Mouse (Mus musculus) right cerebral cortex, postnatal 25 days (tissue): ENCODE measurements around the gene Cyp46a1.

Source experiments
- DNase-seq: peaks from one replicate; pipeline ENCODE4 v3.0.0; 2022

Gene Cyp46a1

DNA sequence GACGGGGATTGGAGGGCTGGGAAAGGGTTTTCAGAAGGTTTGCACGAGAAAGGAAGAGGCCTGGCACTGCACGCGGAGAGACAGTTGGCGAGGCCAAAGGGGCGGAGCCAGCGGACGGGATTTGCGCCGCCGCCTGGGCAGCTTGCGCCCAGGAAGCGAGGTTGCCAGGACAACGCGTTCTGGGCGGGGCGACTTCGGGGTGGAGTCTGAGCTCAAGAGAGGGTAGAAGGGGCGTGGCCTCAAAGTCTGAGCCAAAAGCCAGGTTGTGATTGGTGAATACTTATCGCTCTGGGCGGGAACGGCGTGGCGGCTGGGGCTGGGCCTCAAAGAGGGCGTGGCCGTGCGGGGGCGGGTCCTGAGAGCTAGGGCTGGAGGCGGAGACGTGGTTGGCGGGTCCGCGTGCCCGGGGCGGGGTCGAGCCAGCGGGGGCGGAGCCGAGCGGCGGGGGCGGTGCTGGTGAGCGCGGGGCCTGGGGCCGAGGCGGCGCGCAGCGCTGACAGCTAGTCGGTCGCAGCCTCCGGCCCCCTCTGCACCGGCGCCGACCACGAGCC lies at the start of gene Cyp46a1:
Cyp46a1 (plus strand) TSS at position 487 of the 551 bp plus-strand sequence.
- DNase-seq: peak; percentile 100

DNA sequence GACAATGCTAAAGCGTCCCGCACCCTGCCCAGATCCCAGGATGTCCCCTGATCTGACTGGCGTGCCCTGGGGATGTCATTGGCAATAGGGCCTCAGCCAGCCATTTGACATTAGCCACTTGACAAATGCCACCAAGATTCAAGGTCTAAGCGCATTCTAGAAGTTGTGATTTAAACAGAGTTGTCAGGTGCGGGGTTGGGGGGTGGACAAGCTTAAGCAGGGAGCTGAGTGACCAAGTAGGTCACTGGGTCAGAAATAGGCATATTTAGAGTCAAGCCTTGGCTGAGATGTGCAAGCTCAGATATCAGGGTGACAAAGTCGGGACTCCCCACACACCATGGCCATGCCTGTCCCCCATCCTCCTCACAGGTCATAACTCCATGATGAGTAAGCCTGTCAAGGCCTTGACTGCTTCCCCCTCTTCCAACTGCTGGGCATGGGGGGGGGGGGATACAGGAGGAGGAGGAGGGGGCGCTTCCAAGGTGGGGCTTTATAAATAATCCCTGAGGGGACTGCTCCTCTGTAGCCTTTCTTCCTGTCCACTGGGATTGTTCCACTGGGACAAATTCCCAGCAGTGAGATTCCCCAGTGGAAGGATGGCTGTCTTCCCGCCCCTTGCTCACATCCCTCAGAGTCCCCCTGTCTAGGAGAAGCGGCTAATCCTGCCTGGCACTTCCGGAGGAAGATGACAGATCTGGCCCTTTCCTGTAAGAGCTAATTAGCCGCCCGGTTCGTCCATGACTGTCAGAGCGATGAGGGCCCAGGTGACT lies 49.5 kb upstream of the Cyp46a1 start:
- DNase-seq: no peak

DNA sequence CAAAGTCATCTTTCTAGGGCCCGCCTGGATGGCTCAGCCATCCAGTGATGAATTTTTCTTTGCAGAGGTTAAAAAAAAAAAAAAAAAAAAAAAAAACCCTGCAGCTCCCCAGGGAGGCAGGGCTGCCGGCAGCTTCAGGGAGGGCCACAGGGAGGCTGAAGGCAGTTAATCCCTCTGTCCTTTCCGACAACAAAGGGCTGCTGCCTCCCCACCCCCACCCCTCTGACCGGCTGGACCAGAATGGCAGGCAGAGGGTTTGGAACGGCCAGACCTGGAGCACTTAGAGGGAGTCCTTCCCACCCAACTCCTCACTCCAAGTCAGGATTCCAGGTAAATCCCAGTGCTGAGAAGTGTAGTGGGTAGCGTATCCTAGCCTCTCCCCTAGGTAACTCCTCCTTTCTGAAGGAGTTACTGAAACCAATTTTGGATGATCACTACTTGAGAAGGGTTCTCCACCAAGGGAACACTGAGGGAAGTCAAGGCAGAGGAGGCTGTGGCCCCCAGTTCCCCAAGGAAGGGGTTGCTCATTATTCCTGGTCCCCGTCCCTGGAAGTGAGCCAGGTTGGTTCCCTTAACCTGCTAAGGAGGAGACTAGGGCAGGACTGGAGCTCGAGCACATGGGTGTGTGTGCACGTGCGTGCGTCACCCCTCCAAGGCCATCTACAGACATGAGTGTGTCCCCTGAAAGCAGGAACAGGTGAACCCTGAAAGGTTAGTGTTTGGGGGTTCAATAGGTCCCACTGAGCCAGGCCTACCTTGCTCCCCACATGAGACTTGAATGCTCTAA lies 48.8 kb upstream of the Cyp46a1 start:
- DNase-seq: no peak

DNA sequence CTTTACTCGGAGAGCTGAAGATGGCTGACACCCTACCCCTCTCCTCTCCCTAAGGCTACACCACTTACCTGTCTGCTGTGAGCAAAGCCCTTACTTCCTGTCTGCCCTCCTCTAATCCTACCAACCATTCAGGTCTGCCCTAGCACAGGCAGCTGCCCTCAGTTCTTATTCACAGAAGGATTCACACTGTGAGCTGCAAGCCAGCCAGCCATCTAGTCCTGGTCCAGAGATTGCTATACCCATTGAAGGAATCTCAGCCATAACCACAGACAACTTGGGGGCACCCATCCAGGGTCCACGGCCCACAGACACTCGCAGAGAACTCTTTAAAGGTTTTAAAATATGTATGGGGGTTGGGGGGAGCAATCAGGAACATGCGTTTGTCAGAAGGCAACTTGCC lies 47.8 kb upstream of the Cyp46a1 start:
- DNase-seq: no peak

DNA sequence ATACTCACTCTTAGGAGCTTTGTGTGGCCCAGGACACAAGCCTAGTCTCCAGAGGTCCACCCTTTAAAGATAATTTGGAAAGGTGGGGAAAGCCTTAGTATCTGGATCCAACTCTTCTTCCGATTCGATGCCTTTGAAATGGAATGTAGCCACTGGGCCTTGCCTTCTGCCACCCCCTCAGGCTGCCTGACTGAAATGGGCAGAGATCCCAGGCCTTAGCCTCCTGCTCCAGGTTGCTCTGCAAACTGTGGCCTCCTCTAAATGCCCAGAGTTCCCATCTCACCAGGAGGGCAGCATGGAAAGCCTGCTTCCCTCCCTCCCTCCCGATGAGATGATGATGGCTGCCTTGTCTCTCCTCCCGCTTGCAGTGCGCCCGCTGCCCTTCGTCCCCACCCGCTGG lies 47.2 kb upstream of the Cyp46a1 start:
- DNase-seq: no peak

DNA sequence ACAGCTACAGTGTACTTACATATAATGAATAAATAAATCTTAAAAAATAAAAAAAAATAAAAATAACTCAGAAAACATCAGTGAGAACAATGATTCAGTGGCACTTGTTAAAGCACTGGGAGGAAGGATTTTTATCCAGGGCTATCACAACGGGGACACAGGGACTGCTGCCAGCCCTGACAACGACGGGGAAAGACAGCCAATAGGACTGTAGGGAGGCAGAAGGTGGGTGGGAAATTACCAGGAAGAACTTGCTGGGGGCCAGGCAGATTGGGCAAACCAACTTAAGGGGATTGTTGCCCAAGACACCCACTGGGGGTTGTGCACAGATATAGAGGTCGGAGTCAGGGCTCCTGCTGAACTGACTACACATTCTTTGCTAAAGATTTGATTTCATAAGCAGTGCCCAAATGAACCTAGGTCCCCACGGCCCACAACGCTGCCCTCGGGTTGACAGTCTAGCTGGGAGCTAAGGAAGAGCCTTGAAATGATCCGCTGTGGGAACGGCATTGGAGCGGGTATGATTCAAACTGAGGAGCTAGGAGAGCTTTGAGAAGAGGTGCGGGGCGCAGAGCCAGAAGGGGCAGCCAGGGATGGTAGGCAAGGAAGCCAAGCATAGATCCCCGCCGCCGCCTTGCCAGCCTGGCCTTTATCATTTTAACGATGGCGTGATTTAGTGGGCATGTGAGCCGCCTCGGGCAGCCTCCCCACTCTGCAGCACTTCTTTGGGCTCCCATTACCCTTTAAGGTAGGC lies 45.9 kb upstream of the Cyp46a1 start:
- no peak for DNase-seq

DNA sequence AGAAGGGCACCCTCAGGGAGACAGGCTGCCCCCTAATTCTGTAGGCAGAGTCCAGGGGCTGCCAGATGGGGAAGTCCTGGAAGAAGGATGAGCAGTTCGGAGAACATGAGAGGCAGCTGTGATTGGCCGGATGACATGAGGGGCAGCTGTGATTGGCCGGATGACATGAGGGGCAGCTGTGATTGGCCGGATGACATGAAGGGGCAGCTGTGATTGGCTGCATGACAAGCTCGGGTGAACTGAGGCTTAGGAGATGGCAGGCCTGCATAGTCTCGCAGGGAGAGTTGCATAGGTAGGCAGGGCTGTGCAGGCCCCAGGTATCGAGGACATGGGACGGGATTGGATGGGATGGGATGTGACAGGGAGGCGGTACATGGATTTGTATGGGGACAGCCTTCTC lies 41.8 kb upstream of the Cyp46a1 start:
- no peak for DNase-seq

DNA sequence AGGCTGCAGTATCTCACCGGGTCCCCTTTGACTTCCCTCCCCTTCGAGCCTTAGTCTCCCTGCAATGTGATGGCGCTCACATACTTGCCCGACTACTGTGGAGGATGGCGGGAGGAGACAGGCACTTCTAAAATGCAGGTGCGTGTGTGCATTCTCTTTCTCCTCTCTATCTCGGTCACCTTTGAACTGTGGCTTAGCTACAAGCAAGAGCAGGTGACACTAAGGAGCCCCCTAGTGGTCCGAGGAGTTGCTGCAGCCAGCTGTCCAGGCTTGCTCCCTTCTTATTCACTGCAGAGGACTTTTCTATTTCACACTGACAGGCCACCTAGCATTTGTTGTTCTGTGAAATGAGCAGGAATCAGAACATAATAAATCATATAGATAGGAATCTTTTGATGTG lies 41.2 kb upstream of the Cyp46a1 start:
- DNase-seq: peak; percentile 53

DNA sequence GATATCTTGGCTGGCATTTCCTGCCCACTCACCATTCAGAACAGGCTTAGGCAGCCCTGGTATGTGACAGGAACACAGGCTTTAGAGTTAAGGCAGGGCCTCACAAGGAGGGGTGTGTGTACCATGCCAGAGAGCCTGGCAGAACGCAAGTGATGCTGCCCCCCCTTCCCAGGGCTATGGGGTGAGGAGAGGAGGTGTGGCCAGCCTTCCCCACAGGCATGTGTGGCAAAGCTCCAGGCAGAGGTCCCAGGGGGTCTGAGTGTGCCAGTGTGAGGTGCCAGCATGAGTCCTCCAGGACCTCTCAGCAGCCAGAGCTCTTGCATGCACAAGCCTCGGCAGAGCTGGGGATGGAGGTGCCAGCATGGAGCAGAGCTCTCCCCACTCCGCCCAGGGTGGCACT lies 39.6 kb upstream of the Cyp46a1 start:
- no peak for DNase-seq

DNA sequence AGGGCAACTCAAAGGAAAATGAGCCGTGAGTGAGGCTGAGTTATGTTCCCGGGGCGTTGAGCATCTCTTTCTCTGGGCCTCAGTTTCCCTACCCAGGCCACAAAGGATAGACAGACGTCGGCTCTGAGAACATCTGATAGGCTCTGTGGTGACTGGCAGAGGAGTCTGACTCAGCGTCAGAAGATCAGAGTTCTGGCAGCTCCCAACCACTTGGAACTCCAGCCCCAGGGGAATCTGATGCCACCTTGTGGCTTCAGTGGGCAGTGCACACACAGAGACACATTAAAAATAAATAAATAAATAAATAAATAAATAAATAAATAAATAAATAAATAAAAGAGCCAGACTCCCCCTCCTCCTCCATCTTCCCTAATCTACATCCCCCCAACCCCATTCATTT lies 37.1 kb upstream of the Cyp46a1 start:
- DNase-seq: no peak

DNA sequence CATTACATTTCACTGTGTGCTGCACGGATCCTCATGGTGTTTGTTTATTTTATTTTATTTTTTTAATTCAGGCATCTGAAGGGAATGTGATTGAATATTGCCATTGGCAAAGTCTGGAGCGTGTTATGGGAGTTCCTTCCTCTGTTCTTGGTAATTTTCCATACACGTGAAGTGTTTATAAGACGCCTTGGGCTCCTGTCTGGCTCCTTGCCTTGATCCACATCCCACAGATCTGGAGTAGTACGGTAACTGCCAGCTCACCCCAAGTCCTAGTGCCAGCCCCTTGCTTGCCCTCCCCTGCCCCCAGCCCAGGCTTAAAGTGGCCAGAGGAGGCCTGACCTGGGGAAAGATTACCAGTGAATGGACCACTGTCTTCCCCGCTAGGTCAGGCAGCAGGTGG lies 33.2 kb upstream of the Cyp46a1 start:
- DNase-seq: no peak

DNA sequence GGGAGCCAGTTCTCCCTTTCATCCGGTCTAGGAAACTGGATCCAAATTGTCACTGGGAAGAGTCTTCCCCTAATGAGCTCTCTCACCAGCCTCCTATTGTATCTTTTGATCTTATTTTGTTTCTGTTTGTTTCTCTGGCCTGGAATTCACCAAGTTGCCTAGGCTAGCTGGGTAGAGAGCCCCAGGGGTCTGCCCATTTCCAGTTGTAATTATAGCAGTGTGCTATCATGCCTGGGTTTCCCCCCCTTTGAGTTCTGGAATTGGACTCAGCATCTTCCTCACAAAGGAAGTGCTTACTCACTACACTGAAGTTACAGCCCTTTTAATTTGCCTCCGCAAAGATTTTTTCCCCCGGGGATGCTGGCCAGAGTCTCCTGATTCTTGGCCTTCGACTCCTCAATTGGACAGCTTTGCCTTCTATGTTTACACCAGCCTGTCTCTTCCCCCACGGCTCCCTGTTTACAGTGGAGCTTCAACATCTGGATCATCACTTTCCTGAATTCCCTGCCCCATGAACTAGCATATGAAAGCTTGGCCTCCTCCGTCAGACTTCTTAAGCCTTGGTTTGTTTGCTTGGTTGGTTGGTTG lies 30.3 kb upstream of the Cyp46a1 start:
- DNase-seq: no peak

DNA sequence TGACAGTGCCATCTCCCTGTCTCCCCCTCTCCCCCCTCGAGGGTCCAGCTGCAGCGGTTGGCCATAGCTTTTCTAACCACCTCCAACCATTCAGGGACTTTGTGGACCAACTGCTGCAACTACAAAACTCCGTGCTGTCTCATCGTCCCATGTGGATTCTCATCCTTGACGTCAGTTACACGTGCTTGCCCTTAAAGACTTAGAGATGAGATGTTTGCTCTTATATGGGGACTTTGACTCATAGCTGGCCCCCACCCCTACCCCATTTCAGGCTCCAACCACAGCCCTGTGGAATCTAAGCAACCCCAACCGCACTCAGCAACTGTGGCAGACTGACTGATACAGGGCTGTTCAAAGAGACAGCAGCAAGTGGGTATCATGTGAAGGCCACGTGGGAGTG lies 29.0 kb upstream of the Cyp46a1 start:
- no peak for DNase-seq

DNA sequence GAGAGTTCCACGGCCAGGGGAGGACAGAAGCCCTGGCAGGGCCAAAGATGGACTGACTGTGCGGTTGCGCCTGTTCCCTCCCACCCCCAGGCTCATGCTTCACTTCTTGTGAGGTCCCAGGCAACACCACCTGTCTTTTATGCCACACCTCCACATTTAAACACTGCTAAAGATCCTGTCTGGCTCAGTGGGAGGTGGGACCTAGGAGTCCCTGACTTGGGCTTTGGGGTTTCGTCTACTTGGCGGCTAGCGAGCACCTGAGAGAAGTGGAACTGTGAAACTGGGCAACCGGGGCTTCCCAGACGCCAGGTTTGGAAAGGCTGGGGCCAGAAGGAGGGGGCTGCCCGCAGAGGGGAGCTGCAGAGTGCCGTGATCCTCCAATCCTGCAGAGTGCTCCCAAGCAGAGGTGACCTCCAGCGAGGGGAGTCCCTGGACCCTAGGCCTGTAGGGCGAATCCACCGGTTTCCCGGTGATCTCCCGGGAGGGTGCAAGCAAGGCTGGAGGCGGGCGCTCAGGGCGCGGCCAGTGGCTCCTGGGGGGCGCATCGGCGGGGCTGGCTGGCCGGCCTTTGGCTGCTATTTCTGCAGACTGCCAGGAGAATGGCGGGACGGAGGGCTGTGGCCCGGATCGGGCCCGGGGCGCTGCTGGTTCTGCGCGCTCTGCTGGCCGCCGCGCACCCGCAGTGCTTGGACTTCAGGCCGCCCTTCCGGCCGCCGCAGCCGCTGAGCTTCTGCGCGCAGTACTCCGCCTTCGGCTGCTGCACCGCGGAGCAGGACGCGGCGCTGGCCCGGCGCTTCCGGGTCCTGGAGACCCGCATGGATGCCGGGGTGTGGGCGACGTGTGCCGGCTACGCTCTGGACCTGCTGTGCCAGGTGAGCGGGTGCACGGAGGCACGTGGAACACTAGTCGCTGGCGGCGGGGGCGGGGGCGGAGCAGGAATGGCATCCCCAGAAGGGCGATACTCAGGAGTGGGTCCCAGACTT lies 28.1 kb upstream of the Cyp46a1 start, which contains the start of gene Hhipl1:
Hhipl1 (plus strand) TSS at position 459 of the 983 bp plus-strand sequence.
- DNase-seq: peak; percentile 41

DNA sequence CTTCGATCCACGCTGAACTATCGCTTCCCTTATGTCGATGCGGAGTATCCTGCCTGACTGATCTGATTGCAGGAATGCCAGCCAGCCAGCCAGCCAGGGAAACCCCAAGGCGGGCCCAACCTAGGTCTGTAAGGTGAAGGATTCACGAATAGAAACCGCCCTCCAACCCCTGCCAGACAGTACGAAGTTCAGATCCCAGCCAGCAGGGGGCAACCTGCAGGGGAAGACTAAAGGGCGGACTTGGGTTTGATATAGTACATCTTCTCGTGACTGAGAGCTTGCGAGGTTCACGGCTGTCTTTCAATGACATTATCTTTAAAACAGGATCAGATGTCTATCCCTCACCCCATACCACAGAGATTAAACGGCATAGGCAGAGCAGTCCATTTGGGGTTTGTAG lies 26.6 kb upstream of the Cyp46a1 start:
- DNase-seq: no peak

DNA sequence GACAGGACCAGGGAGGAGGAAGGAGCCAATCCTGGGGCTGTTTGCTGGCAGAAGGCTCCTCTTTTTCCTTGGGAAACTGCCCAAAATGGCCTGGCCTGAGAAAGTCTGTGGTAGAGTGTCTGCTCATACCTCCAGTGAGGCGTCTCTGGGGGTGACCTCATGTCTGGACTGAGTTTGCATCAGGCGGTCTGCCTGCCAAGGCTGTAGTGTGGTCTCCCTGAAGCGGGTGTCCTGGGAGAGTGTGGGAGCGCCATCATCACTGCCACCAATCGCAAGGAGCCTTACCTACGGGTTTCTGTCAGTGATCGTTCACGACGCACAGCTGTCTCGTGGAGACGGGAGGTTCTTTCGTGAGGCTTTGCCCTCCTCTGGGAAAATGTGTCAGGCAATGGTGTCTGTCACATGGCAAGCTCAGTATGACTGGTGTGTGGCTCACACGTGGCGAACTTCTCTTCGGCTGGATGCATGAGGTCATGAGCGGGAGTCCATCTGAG lies 25.8 kb upstream of the Cyp46a1 start:
- no peak for DNase-seq

DNA sequence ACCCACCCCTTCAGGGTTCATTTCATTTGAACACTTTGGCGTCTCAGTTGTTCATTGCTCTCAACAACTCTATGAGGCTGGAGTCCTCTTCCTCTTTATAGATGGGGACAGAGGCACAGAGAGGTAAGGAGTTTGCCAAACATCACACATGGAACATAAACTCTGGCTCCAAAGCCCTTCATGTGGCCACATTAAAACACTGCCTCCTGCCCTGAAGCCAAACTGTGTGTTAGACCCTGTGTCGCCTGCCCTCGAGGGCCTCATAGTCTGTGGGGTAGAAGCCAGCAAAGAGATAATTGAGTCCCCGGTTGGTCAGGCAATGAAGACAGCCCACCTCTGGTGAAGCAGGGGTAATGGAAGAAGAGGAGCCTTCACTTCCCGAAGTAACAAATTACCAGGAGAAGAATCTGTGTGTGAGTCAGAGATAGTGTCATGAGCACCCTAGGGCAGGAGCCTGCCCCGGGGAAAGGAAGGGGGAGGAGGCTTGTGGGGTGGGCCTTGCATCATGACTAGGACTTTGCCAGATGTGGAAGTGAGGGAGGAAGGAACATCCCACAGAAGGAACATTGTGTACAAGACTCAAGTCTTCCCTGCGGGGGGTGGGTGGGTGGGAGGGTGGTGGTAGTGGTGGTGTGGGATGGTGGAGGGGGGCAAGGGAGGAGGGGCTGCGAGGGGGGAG lies 24.9 kb upstream of the Cyp46a1 start:
- DNase-seq: no peak

DNA sequence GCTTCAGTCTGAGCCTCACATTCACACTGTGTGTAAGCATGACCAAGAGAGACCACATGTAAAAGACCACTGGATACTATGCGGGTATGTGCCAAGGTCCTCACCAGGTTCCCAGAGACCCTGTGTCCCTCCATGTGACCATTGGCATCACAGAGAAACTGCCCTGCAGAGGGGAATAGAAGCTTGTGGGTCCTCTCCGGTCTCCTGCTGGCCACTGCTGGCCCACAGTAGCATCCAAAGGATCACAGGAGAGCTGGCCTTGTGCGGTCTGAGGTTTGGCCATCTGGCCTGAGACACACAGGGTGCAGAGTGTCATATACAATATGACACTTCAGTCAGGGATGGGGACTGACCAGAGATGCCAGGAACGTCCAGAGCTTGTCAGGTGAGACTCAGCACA lies 24.1 kb upstream of the Cyp46a1 start:
- DNase-seq: no peak

DNA sequence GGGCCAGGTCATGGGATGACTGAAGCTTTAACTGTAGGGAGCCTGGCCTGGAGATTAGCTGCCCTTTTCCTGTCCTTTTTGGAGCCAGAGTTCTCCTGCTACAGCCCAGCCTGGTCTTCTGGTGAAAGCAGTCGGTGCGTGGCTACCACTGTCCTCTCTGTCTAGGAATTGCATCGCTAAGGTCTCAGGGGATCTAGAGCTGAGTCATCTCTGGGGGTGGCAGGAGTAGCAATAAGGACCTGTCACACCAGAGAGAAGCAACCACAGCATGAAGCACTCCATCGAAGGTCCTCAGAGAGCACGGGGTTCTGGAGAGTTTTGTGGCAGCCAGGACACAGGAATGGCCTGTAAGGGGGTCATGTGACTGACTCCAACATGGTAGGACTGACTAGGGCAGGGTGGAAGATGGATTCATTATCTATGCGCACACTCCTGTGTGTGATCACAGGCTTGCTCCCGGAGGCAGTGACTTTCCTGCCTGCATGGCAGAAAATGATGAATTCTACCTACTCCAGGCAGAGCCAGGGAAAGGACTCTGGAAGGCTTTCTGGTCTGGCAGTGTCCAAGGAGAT lies 23.6 kb upstream of the Cyp46a1 start:
- DNase-seq: no peak

DNA sequence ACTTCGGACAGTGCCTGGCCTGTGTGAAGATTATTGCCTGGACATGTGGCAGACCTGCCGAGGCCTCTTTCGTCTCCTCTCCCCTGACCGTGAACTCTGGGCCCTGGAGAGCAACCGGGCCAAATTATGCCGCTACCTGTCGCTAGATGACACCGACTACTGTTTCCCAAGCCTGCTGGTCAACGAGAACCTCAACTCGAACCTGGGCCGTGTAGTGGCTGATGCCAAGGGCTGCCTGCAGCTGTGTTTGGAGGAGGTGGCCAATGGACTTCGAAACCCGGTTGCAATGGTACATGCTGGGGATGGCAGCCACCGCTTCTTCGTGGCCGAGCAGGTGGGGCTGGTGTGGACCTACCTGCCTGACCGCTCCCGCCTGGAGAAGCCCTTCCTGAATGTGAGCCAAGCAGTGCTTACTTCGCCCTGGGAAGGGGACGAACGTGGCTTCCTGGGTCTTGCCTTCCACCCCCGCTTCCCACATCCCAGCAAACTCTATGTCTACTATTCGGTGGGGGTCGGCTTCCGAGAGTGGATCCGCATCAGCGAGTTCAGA lies 22.4 kb upstream of the Cyp46a1 start:
- no peak for DNase-seq
